Mouse (Mus musculus) small intestine, adult 2 months (tissue): Measurements from ENCODE around the gene Il12a. TPM values are rescaled to one million over a fixed set of nuclear protein-coding genes. Genes with fewer than 3 reads are reported as not detected.
A peak's percentile ranks its signal among the peaks of the same experiment; 100 is the strongest.

Experiments
- H3K27ac ChIP-seq: fragments of 200-500 bp; 2 replicates; pipeline ENCODE4 v1.5.1; 2012; ENCODE audit warnings: low read depth, low read length, control low read depth, inconsistent platforms; ENCODE audit not compliant: insufficient read depth
- H3K27me3 ChIP-seq: fragments of 200-500 bp; 2 replicates; pipeline ENCODE4 v1.6.1; 2012; ENCODE audit warnings: mild to moderate bottlenecking, moderate library complexity, low read length, inconsistent platforms; ENCODE audit not compliant: control insufficient read depth, insufficient read depth
- H3K36me3 ChIP-seq: fragments of 200-500 bp; 2 replicates; pipeline ENCODE4 v1.6.1; 2012; ENCODE audit warnings: mild to moderate bottlenecking, low read length, control low read depth, inconsistent platforms; ENCODE audit not compliant: control insufficient read depth, insufficient read depth
- H3K4me1 ChIP-seq: fragments of 200-500 bp; 2 replicates; pipeline ENCODE4 v1.6.1; 2012; ENCODE audit warnings: low read length, inconsistent platforms, mixed read lengths; ENCODE audit not compliant: control insufficient read depth, insufficient read depth, insufficient read length
- H3K4me3 ChIP-seq: fragments of 200-500 bp; 2 replicates; pipeline ENCODE4 v1.5.1; 2012; ENCODE audit warnings: low read depth, mild to moderate bottlenecking, control low read depth, inconsistent platforms, low read length, moderate library complexity
- CTCF ChIP-seq: fragments of 200-500 bp; IDR thresholded peaks from 2 replicates; pipeline ENCODE4 v1.5.1; 2012; ENCODE audit warnings: low read depth, mild to moderate bottlenecking, control low read depth, inconsistent platforms, low read length, moderate library complexity, mixed read lengths; ENCODE audit not compliant: insufficient replicate concordance, insufficient read length; ENCODE audit errors: extremely low read depth
- POLR2A ChIP-seq: fragments of 200-500 bp; IDR thresholded peaks from 2 replicates; pipeline ENCODE4 v1.6.1; 2012; ENCODE audit warnings: low read depth, mild to moderate bottlenecking, control low read depth, inconsistent platforms, low read length, moderate library complexity
- WGBS: fragments of 180-500 bp; shearing (Covaris S2); methylation state at CpG from one replicate; pipeline ENCODE4 v1.1.7; 2018; 5-methylcytosine and 5-hydroxymethylcytosine counted together
- polyA plus RNA-seq: library from polyadenylated mRNA; depleted of rRNA; stranded (reverse); fragments of >200 nt; gene quantifications from 2 replicates; pipeline ENCODE4 v1.2.3, GENCODE M21; 2012; rRNA removed

Il12a gene
- 0.24 and 0.60 TPM in 2 replicates for polyA plus RNA-seq

DNA sequence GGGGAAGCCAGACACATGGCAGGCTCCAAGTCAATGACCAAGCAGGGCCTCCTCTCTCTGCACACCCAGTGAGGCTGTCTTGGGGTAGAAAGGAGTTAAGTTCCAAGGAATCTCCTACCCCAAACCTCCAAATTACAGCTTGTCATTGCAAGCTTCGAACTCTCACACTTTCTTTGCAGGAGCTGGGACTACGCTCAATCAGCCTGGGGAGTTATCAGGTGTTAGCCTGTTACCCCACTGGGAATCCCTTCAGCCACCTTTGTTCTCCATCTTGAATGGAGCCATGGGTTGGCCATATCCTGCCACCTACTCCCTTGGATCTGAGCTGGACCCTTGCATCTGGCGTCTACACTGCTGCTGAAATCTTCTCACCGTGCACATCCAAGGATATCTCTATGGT lies at the start of gene Il12a:
TSS of gene Il12a (plus strand) at position 301 of the 400 bp plus-strand sequence.
- Histone ChIP-seq H3K36me3 (no peaks in the 10 kb centered on the region), H3K27ac (no peak within 1 kb of the TSS), H3K4me1 (no peaks in the 10 kb centered on the region), H3K27me3 (no peaks in the 10 kb centered on the region), H3K4me3 (peak within 1 kb of the TSS; percentile 38)
- 91% methylated on average over 4 of the region's 4 CpGs for WGBS
- TF ChIP-seq POLR2A (no peak), CTCF (no peak)

DNA sequence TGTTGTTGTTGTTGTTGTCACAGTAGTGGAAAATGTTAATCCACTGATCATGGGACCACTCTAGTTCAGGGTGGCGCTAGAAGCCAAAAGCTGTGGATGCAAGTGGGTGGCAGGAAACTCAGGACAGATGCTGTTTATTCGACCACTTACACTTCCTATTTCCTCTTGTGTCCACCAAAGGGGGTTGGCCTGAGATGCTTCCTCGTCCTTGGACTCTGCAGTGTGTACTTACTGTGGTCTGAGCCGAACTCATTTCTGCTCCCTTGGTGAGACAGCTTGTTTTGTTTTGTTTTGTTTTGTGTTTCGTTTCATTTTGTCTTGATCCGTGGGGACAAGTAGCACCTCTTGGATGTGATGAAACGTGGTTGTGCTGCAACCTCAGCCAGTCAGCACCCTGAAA lies 47.5 kb upstream of the Il12a start:
- no peaks in the 10 kb centered on the region for H3K36me3 ChIP-seq
- TF ChIP-seq CTCF (no peak), POLR2A (no peak)
- H3K4me1 ChIP-seq, result no peaks in the 10 kb centered on the region
- no peaks in the 10 kb centered on the region for H3K27me3 ChIP-seq
- WGBS, result 76% methylated on average over 7 of the region's 7 CpGs
- no peak overlapping the region for H3K27ac ChIP-seq
- H3K4me3 ChIP-seq, result no peak overlapping the region

DNA sequence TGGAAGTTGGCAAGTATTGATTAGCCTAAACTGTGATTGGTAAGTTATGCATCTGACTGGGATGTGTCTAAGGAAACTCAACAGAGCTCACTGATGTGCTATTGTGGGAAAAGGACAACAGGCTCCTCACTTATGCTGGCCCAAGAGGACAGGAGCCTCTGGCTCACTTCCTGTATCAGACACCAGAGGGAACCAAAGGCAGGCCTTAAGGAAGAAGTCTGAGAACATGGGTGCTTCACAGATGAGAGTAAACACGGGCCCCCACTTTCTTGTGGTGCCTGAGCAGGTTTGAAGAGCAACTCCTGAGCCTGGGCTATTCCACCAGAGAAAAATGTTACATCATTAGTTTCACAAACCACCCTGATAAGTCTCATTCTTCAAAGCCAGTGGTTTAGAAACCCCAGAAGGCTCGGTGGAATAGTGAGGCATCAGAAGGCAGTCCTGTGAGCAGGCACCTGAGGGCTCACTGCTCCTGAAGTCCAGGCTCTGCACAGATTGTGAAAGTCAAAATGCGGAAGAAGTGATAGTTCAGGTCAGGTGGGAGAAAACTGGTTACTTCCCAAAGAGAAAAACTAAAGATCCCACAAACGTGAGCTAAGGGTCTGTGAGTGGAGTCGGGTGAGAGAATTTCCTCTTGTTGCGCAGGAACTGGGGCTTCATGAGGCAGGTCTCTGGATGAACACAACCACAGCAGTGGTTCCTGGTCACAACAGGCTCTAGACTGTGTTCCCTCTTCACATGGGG lies 43.9 kb upstream of the Il12a start:
- Histone ChIP-seq H3K4me3 (no peak overlapping the region), H3K4me1 (no peaks in the 10 kb centered on the region), H3K36me3 (no peaks in the 10 kb centered on the region), H3K27ac (no peak overlapping the region), H3K27me3 (no peaks in the 10 kb centered on the region)
- 73% methylated on average over 6 of the region's 6 CpGs for WGBS
- TF ChIP-seq POLR2A (no peak), CTCF (peak; percentile 12; the same call in 1 of the 2 replicates)

DNA sequence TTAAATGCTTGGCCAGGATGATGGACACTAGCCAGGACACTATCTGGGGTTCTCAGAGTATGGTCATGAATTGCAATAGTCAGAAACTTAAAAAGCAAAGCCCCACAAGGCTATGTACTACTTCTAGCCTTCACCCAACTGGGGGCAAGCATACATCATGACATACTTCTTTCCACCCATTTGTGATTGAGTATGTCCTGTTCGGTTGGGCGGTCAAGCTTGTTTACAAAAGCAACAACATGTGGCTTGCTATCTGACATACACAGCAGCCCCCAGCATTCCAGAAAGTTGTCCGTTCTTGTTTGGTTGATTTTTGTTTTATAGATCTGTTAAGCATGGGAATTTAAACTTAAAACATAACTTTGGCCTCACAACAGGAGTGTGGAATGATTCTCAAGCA lies 43.2 kb upstream of the Il12a start:
- Histone ChIP-seq H3K4me1 (no peaks in the 10 kb centered on the region), H3K4me3 (no peak overlapping the region), H3K27me3 (no peaks in the 10 kb centered on the region), H3K36me3 (no peaks in the 10 kb centered on the region), H3K27ac (no peak overlapping the region)
- TF ChIP-seq CTCF (no peak), POLR2A (no peak)
- WGBS, result 81% methylated on average over 3 of the region's 3 CpGs

DNA sequence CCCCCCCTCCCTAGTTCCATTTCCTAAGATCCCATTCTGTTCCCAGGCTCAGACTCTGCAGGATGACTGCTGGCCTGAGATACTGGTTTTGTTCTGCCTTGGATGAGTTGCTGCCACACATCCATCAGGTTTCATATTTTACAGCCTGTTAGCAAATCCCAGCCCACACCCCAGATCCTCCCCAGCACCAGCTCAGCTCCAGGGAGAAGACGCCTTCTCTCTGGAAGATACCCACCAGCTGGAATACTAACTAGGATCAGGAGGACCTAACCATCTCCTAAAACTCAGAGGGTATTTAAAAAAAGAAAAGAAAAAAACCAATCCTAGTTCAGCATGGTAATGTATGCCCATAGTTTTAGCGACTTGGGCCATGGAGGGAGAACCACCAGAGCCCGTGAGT lies 40.2 kb upstream of the Il12a start:
- H3K27me3 ChIP-seq, result no peaks in the 10 kb centered on the region
- H3K4me3 ChIP-seq, result no peak overlapping the region
- H3K4me1 ChIP-seq, result no peaks in the 10 kb centered on the region
- TF ChIP-seq CTCF, result no peak
- TF ChIP-seq POLR2A, result no peak
- H3K27ac ChIP-seq, result no peak overlapping the region
- 84% methylated on average over 3 of the region's 3 CpGs for WGBS
- no peaks in the 10 kb centered on the region for H3K36me3 ChIP-seq

DNA sequence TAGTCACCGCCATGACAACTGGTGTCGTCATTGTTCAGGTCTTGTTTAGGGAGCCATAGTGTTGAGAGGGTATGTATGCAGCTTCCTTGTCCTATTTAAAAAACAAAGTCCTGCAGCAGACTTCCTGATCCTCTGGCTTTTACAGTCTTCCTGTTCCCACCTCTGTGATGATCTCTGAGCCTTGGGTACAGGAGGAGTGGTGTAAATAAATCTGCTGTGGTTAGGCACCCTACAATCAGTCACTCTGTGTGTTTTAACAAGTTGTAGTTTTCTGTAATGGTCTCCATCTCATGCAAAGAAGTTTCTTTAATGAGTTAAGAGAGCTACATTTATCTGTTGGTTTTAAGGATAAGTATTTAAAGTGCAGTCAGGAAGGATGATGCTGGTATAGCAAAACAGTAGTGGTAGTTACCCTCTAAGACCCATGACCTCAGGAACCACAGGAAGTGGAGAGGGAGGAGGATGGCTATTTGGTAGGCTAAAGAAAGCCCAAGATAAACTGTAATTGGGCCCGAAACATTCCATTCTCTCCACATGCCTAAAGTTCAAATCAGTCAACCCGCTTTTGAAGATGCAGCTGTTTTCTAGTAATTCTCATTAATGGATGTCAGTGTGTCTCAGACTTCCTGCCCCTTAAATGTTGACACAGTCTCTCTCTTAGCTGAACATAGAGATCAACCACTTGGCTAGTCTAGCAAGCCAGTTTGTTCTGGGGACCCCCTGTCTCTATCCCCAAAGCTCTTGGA lies 33.7 kb upstream of the Il12a start:
- no peak overlapping the region for H3K4me3 ChIP-seq
- no peak overlapping the region for H3K27ac ChIP-seq
- no peaks in the 10 kb centered on the region for H3K36me3 ChIP-seq
- no peaks in the 10 kb centered on the region for H3K4me1 ChIP-seq
- H3K27me3 ChIP-seq, result no peaks in the 10 kb centered on the region
- WGBS, result 74% methylated on average over 4 of the region's 4 CpGs
- TF ChIP-seq POLR2A, result no peak
- TF ChIP-seq CTCF, result no peak

DNA sequence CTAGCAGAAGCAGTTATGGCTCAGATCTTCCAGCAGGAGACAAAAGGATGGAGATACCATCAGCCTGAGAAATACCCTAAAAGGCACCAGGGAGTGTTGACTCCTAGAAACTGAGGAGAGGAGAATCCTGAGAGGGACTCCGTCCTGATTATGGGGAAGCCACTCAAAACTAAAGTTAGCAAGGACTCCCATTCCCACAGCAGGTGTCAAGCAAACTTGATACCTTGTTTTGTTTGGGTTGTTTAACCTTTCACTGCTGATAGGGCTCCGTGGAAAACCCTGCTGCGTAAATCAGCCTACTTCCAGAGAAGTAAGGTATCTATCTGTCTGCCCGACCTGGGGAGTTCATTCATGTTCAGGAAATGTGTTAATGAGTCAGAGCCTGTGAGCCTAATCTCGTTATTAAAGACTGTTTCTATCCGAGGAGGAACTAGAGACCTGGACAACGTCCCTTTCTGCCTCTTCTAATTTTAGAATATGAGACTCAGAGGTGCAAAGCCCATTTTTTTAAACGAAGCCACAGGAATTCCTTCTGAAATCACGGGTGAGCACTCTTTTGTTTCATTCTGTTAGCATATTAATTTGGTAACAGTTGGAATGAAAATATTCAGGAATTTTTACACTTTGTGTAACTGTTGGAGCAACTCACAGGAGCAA lies 32.7 kb upstream of the Il12a start:
- Histone ChIP-seq H3K36me3 (no peaks in the 10 kb centered on the region), H3K27ac (no peak overlapping the region), H3K4me1 (no peaks in the 10 kb centered on the region), H3K27me3 (no peaks in the 10 kb centered on the region), H3K4me3 (no peak overlapping the region)
- TF ChIP-seq CTCF (no peak), POLR2A (no peak)
- 32% methylated on average over 9 of the region's 9 CpGs for WGBS
